Mouse (Mus musculus) CD4-positive, CD25-positive, alpha-beta regulatory T cell, adult 2 months (primary cell): ENCODE measurements at regions not wholly inside any gene's neighbourhood (a gene's known extent, or its start where the extent isn't known, plus 50 kb on each side); places are given as distances from the start of the nearest gene placed in this dataset.

Experiments
- DNase-seq: peaks from one replicate; pipeline ENCODE4 v3.0.0-alpha.2; 2012; ENCODE audit warnings: low read depth, low spot score

GRCm38 (mm10) chr12:26244701-26245100 lies 170.4 kb downstream of the Rnf144a start:
- DNase-seq, result no peak

DNA sequence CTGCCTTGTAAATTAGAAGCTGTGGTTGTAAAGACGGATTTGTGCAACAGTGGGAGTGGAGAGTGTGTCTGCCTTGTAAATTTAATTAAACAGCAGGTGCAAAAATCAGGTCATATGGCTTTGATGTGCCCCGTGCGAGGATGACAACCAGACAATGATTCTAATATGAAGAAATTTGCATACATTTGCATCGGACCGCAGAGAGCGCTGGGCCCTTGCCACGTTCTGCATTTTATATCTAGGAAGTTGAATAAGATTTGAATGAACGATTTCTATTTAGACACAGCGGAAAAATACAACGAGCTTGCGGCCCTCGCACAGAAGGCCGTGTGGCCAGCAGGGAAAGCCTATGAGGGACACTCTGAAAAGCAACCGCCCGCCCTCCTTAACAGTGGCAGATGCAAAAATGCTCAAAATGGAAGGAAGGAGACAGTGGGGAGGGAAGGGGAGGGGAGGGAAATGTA lies 187.5 kb downstream of the Rnf144a start:
- no peak for DNase-seq

GRCm38 (mm10) chr12:26226363-26226762 lies 188.7 kb downstream of the Rnf144a start:
- DNase-seq, result peak; percentile 70

DNA sequence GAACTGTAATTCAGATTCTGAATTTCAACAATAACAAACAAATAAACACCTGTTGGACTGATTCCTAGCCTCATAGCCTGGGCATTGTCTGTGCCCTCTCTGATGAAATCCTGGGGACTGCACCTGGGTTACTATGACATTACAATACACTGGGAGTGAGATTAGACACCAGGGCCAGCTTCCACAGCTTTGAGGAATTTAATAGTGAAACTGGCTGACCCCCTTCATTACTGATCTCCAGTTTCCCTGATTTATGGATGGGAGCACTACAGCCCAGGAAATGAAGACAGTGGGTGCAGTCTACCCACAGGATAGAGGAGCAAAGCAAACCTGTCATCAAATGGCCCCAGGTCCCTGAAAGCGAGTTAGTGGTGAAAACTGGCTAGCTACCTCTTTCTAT lies 202.6 kb downstream of the Rnf144a start:
- DNase-seq, result no peak

DNA sequence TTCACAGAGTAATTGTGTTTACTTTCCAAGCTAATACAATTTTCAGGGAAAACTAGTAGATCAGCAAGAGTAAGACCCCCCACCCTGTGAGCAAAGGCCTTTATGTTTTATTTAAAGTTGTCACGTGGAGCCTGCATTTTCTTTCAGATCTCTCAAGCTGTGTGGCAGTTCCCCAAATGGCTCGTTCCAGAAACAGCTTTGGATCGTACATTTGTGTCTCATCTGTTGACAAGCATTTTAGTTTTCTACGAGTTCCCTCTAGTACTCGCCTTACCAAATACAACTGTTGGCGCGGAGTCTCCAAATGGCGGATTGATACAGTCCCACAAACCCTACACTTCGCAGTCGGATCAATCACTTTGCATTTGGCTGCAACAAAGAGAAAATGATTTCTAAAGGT lies 203.6 kb downstream of the Rnf144a start:
- DNase-seq, result no peak

GRCm38 (mm10) chr12:26206751-26207150 lies 208.3 kb downstream of the Rnf144a start:
- no peak for DNase-seq

DNA sequence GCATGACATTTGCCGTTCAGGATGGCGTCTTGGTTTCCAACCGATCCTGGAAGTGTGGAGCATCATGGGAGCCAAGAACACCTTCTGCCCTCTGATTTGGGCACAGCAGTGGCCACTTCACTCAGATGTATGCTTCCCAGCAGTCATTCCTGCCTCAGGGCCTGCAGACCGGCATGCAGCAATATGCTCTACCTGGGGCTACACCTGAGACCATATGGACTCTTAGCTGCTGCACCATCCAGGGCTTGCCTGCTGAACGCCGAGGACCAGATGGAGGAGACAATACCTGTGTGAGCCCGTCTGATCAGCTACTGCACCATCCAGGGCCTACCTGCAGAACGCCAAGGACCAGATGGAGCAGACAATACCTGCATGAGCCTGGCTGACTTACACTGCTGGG lies 209.0 kb downstream of the Rnf144a start:
- DNase-seq, result no peak

GRCm38 (mm10) chr12:26191982-26192576 lies 223.0 kb downstream of the Rnf144a start:
- no peak for DNase-seq

DNA sequence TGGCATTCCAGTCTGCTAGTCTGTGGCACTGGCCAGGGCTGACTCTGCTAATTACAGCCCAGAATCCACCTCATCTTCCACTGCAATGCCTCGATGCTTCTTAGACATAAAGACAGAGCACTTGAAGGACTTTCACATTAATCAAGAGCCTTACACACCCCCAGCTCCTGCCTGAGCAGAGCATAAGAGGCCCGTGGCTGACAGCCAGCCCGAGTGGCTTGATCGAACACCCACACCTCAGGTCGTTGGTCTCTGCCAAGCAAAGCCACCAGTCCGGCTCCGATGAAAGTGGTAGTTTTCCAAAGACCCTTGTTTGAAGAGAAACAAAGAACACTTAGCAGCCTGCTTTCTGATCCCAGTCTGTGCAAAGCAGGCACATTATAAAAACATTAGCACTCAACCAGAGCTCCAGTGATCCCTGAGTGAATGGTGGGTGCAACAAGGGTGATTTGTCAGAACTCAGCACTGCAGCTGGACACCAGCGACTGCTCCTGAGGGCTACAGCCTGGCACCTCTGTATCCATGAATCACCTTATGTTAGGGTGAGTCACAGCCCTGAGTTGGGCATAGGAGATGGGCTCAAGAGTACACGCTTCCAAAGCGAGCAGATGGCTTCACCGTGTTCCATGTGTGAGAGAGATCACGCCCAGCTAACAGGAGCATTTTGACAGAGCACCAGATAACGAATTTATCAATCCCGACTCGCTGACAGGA lies 223.6 kb downstream of the Rnf144a start:
- no peak for DNase-seq

DNA sequence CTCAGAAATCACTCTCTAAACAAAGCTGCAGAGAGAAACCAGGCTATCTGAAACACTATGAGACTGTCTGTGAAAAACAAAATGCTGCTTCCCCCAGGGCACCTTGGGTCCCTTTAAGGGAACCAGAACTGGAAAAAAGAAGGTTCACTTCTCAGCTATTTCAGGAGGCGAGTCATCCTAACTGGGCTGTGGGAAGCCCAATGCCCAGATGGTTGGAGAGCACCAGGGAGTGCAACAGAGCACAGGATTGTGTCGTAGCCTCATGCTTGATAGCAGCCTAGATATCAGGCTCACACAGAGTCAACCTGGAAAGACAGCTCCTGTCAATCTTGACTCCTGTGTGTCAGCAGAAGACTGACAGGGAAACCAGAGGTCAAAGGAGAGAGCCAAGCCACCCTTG lies 226.1 kb downstream of the Rnf144a start:
- no peak for DNase-seq

DNA sequence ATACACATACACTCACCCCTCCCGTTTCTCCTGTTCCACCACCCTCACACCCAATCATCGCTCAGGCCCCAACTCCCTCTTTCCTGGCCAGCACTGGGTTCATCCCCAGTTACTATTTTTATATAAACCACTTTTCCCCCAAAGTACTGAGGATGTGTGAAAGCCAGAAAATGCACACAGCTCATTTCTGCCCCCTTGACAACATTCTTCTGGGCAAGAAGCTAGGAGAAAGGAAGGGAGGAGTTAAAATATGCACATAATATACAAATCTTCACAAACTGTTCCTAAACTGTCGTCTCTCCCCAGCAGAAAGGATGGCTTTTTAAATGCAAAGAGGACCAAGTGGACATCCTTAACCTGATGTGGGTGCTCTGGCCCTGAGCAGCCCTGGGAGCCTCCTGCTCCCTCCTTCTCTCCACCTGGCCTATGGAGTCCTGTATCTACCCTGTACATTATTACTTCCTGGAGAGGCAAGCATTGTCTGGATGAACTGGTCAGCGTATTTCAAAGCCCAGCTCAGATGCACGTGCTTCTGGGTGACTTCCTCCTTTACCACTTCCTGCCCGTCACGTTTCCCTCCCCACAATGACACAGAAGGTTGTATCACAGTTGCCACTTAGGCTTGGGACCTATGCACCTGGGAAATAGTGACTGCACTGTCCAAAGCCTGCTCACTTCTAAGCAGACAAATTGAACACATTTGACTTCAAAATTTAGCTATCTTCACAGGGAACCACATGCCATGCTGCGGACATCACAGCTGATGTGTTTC lies 227.8 kb downstream of the Rnf144a start:
- peak; percentile 67 for DNase-seq

- peak; percentile 63 for DNase-seq
Measured at GRCm38 (mm10) chr12:26184701-26185460, 230.2 kb downstream of the Rnf144a start.

GRCm38 (mm10) chr12:26183021-26183420 lies 232.0 kb downstream of the Rnf144a start:
- DNase-seq, result no peak

GRCm38 (mm10) chr12:26180846-26181245 lies 234.2 kb downstream of the Rnf144a start:
- no peak for DNase-seq

DNA sequence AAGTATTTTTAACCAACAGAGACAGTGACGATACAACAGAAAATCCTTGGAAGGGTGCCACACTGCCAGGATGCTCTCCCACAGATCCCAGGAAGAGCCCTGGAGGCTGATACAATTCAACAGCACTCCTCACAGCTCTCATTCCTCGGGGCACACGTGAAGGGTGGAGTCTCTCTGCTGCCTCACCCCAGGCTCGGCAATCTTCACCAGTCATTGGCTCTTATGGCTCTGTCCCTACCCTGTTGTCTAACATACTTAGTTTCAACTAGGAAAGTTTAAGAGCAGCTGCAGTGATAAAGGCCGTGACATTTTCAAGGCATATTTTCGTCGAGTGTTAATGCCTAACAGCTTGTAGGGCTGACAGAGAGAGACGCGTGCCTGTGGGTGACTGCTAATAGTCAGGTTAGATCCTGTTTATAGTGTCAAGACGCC lies 238.8 kb downstream of the Rnf144a start:
- DNase-seq, result peak; percentile 13

DNA sequence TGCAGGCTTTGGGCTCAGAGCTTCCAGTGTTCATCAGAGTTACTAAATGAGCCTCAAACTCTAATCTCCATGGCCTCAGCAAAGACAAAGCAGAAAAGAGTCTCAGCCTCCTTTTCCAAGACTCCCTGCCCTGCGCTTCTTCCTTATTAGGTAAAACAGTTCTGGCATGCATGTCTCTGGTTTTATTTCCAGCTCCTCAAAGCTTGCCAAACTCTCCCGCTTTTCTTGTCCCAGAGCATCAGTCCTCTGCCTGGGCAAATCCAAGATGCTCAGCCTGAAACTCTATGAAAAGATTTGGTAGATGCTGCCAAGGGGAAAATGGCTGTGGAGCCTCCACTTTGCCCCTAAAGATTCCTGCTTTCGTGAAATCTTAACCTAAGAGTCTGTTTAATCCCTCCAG lies 251.6 kb downstream of the Rnf144a start:
- DNase-seq, result no peak

DNA sequence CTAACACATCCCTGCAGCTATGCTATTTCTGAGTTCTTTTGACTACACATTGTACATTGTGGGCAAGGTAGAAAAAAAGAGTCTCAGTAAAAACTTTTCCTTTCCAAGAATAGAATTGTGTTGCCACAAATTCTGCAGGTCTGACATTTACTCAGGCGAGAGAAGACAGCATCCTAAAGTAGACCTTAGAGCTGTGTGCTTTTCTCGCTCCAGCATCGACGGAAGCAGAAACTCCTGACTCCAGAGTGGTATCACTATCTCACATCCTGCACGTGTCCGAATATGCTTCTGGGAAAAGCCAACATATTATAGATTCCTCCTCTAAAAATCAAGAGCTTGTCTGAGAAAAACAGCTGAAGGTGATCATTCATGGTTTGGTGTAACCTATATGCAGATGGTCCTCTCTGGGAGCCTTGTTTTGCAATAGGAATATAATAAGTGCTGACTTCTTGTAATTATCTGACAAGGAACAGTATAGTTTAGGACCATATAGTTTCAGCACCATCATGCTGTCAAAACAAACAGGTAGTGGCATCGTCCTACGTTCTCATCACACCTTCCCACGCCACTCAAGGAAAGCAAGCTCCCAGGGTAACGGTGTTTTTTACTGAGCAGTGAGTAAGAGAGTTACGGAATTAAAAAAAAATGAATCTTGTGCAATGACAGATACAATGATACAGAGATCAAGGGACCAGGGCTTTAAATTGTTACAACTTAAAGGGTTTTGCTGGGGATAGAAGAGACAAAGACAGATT lies 254.0 kb downstream of the Rnf144a start:
- DNase-seq, result no peak

DNA sequence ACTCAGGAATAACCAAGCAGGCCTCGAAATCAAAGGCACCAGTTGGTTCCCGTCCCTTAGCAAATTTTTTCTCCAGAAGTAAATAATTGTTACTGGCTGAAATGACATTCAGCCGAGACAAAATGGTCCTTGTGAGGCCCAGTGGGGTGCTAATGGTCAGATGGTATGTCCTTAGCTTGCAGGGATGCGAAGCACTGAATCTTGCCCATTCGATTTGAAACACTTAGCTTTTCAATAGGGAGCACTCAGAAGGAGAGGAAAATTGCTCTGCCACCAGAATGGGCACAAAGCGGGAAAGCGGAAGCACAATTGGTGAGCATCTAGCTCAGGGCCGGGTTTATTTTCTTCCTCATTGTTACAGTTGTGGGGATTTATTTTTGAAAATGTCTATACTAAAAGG lies 262.1 kb downstream of the Rnf144a start:
- no peak for DNase-seq

DNA sequence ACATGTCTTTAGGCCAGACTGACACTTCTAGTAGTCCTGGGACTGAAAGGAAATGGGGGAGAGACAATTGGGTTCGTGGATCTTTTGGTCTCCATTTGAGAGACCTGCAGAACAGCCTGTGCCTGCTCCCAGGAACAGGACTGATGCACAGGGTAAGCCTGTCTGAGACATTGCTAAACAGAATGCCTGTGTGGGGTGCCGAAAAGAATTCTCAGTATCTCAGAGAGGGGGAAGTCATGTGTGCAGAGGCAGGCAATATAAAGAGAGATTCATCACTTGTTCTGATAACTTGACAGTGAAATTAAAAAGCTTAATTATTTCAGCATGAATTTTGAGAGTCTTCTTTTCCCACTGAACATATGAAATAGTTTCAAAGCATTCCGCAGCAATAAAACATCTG lies 268.7 kb downstream of the Rnf144a start:
- no peak for DNase-seq

GRCm38 (mm10) chr12:26145085-26145714 lies 269.9 kb downstream of the Rnf144a start:
- no peak for DNase-seq

- DNase-seq, result no peak
Measured at GRCm38 (mm10) chr12:26144616-26145015, 270.4 kb downstream of the Rnf144a start.
